Mouse (Mus musculus) brain, embryonic 14.5 days (tissue): Measurements from ENCODE around the gene Rpl28.

Experiments
- CTCF ChIP-seq: fragments of 200-500 bp; IDR thresholded peaks from 2 replicates; pipeline ENCODE4 v1.5.1; 2012; ENCODE audit warnings: inconsistent platforms, mild to moderate bottlenecking, moderate library complexity, borderline replicate concordance; ENCODE audit not compliant: insufficient read depth, insufficient read length; ENCODE audit errors: extremely low read depth
- POLR2A ChIP-seq: fragments of 200-500 bp; IDR thresholded peaks from 2 replicates; pipeline ENCODE4 v1.6.1; 2012; ENCODE audit warnings: mild to moderate bottlenecking, inconsistent platforms, borderline replicate concordance; ENCODE audit not compliant: poor library complexity, insufficient read depth, insufficient read length, severe bottlenecking; ENCODE audit errors: extremely low read depth

DNA sequence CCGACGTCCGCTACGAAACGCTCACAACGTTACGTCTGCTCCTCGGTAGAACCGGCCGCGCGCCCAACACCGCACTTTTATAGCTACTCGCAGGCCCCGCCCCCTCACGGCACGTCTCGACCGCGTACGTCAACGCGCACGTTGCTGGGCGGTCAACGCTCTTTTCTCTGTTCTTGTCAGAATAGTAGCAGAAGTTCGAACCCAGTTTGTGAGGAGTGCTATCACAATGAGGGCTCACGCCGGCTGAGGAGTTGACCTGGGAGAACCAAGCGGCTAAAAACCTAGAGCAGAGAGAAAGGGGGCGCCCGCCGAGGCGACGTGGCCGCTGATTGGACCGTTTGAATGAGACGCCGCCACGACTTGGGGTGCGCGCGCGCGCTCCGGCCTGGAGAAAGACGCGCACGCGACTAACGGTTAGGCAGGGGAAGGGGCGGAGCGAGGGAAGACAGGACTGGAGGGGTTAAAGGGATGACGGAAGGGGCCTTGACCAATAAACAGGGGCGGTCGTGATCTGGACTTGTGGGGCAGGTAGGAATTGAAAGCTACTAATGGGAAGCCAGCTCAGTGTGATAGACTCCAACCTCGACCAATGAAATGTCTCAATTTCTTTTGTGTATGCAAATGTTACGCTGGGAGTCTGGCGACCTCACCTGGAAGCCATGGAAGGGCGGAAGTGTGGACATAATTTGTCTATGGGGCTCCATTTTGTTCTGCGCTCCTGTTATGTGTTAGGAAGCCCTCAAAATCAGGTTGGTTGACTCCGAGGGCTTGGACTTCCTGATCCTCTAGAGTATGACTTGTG, 19.8 kb downstream of the Rpl28 start, which contains the start of gene Ube2s:
- TF ChIP-seq POLR2A: peak; percentile 50; the same call in 1 of the 2 replicates
- no peak for TF ChIP-seq CTCF
